Mouse (Mus musculus) liver, adult 2 months (tissue): ENCODE results near the gene Plbd1.

ENCODE experiments used
- CTCF ChIP-seq: fragments of 200-500 bp; IDR thresholded peaks from 2 replicates; pipeline ENCODE4 v1.5.1; 2011; ENCODE audit warnings: low read depth, low read length, control low read depth
- POLR2A ChIP-seq: fragments of 200-500 bp; IDR thresholded peaks from 2 replicates; pipeline ENCODE4 v1.6.1; 2011; ENCODE audit warnings: low read length, control low read depth; ENCODE audit not compliant: insufficient read depth; ENCODE audit errors: extremely low read depth

DNA sequence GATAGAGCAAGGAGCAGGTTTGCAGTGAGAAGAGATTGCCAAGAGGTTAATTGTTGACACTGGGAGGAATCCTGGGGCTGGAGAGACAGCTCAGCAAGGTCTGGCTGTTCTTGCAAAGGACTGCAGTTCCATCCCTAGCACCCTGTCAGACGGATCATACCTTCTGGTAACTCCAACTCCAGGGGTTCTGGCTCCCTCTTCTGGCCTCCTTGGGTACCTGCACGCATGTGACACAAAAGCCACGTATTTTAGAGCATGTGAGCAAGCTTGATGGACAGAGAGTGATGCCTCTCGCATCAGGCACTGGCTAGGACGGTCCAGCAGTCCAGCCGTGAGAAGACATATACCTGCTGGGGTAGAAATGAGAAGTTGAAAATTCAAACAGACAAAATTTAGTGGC is 29.6 kb upstream of the Plbd1 start:
- TF ChIP-seq POLR2A = no peak
- TF ChIP-seq CTCF = peak; percentile 51
